Mouse (Mus musculus) gastrocnemius, adult 2 months (tissue): Measurements from ENCODE around the gene Ecm2. TPM values are rescaled to one million over a fixed set of nuclear protein-coding genes. Genes with fewer than 3 reads are reported as not detected.

Experiments
- DNase-seq: peaks from one replicate; pipeline ENCODE4 v3.0.0; 2022
- H3K27ac ChIP-seq: fragments of 200-600 bp; 2 replicates; pipeline ENCODE4 v1.8.1; 2022; ENCODE audit warnings: mild to moderate bottlenecking
- H3K4me3 ChIP-seq: fragments of 200-600 bp; 2 replicates; pipeline ENCODE4 v1.8.1; 2022; ENCODE audit warnings: mild to moderate bottlenecking, moderate library complexity
- CTCF ChIP-seq: fragments of 200-600 bp; IDR thresholded peaks from 2 replicates; pipeline ENCODE4 v1.8.1; 2022; ENCODE audit warnings: antibody characterized with exemption, mild to moderate bottlenecking, moderate library complexity
- intact Hi-C: fragments of 180-260 bp; cut with DNase I; formaldehyde crosslinking; loops from one replicate; pipeline ENCODE4 v1.15.1; 2025
- total RNA-seq, 2 experiments: library from RNA; stranded (reverse); gene quantifications; 2 replicates each; pipeline ENCODE4 v1.2.3; 2021

Ecm2 gene
- total RNA-seq, 2 experiments from 2014 or later, result 8.0 to 15.0 TPM

DNA sequence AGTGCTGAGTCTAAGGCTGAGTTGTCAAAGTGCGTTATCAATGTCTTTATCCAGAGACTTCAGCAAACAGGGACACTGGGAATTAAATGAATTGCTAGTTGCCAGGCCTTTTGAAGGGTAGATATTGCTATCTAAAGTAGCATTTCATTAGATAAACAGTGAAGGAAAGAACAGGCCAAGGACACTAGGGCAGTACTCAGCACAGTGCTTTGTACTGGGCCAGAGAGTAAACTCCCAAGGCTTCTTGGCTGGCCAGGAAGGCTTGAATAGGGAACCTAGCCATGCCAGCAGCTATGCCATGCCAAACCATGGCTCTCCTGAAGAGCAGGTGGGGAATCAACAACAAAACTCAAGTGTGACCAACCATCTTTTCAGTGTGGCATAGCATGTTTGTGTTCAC lies 32.3 kb downstream of the Ecm2 start:
- intact Hi-C loops, result loop anchor here (5.0 kb wide), 1 partner anchor 55 kb away; no protein-coding TSS in a partner anchor
- no peak for TF ChIP-seq CTCF
- DNase-seq, result no peak
- Histone ChIP-seq H3K27ac (peak overlapping the region; percentile 4), H3K4me3 (no peak overlapping the region)

DNA sequence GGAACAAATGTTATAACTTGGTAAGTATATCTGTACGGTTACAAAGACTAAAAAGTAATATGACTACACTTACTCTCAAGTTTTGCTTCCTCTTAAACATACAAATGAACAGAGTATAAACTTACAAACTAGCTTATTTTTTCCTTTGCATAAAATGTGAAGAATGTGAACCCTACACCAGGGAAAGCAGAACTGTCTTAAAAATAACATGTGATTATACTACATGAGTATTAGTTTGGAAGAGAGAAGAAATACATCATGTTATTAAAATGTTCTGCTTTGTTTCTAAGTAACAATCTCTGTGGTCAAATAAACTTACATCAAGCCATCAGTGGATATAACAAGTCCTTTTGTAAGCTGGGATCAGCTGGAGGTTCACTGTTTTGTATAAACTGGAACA lies 34.1 kb downstream of the Ecm2 start:
- intact Hi-C loops, result loop anchor here (5.0 kb wide), 1 partner anchor 56 kb away; no protein-coding TSS in a partner anchor
- peak overlapping the region; percentile 62 for H3K27ac ChIP-seq

DNA sequence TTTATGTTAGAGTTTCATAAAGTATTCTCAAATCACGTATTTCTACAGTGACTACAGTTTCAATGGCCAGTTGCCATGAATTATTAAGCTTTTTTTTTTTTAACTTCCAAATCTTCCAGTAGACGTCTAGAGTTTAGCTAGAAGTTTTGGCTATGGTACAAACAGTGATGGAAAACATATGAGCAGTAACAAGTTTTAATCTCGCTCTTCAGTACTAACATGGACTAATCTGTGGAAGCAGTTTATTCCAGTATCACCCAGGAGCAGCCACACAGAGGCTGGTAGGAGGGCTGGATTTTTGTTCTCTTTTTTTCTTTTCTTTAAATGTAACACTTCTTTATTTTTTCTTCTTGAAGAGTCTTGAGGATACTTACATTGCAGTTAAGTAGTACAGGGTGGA lies 39.7 kb downstream of the Ecm2 start, which contains the start of gene Aspn:
Gene Aspn, plus strand, starts transcription at position 165 of the 400 bp plus-strand sequence.
- peak within 1 kb of the TSS; percentile 60 for H3K4me3 ChIP-seq
- TF ChIP-seq CTCF, result no peak
- intact Hi-C loops, result no loop called here
- peak within 1 kb of the TSS; percentile 82 for H3K27ac ChIP-seq
- no peak for DNase-seq

More for the DNA sequence above, 34.1 kb downstream of the Ecm2 start:
- no peak for TF ChIP-seq CTCF
- H3K4me3 ChIP-seq, result no peak overlapping the region
- no peak for DNase-seq

DNA sequence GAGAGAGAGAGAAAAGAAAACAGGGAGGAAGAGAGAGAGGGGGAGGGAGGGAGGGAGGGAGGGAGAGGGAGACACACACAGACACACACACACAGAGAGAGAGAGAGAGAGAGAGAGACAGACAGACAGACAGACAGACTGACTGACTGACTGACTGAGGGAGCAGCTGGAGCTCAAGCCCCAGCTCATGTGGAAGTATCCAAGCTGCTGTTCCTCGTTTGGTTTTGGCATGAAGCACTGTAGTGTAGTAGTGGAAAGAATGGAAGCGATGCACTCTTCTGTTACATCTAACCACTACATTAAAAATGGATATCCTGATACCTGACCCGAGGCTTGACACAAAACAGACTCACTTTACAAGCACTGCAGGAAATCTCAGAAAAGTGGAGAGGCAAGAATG lies 41.0 kb downstream of the Ecm2 start:
- Histone ChIP-seq H3K4me3 (peak overlapping the region; percentile 60), H3K27ac (peak overlapping the region; percentile 82)
- intact Hi-C loops, result no loop called here
- no peak for DNase-seq
- TF ChIP-seq CTCF, result no peak

DNA sequence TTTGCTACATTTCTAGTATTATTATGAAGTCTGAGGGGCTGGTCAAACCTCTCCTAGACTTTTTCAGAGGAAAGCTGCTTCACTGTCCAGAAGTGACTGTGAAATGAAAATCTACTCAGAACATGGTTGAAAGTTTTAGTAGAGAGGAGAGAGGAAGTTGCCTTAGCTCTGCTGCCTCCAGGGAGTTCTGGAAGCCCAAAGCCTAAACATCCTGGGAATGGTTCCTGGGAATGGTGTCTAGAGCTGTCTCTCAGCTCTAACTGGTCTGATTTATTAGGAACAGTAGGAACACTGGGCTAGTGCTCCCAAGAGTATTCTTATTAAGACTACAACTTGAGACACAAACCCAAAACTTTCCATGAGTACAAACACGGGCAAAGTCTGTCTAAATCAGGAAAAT lies 41.9 kb downstream of the Ecm2 start:
- Histone ChIP-seq H3K27ac (peak overlapping the region; percentile 82), H3K4me3 (peak overlapping the region; percentile 60)
- TF ChIP-seq CTCF, result no peak
- DNase-seq, result peak; percentile 26
- intact Hi-C loops, result no loop called here

DNA sequence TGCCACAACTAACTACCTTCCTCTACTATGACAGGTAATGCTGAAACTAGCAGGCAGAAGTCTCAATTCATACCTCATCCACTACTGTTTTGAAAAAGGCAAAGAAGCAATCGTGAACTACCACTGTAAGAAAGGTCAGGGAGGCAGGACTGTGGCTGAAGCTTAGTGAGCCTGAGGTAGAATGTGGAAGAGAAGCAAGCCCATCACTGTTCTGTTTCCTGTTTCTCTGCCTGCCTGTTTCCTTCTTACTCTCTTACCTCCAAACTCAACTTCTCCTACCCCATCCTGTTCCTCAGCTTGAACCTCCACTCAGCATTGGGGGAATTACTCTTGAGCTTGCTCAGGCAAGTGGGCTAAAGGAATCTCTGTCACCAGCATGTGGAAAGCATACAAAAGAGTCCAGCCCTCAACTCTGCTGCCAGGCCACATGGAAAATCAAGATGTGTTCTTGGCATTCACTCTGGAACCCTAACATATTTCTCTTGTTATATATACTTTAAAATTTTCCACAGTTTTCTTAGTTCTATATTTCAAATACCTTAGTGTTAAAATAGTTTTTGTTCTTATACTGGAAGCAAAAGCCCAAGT lies 43.0 kb downstream of the Ecm2 start:
- no peak for TF ChIP-seq CTCF
- Histone ChIP-seq H3K27ac (peak overlapping the region; percentile 82), H3K4me3 (peak overlapping the region; percentile 60)
- no peak for DNase-seq
- intact Hi-C loops, result no loop called here

DNA sequence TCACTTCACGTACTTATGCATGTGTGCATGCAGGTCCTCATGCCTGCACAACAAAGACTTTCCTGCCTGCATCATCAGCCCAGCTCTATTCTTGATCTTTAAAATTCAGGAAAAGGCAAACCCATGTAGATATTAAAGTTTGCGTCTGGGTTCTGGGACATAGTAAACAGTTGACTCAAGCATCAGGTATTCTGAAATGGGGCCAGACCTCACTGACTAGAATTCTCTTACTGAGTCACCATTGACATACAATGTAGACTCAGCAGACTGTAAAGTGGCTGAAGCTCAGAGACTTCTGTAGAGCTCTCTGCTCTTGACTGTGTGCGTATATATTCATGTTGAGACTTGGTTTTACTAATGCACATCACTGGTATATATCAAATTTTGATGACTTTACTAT lies 45.0 kb downstream of the Ecm2 start:
- intact Hi-C loops, result no loop called here

DNA sequence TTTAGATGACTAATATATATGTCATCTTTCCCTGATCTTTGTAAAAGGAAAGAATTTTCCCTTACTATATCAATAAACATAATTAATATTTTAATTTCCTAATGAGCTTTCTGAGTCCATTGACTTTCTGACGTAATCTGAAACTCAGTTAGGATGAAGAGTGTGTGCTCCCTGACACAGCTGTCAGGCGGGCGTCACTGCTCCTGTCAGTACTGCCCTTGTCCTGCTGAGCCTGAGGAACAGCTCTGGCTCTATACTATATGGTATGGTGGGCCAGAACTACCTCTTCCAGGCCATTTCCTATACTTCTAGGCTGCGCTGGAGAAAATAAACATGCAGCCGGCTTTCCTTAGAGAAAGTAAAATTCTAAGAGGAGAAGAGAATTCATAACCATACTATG lies 49.9 kb downstream of the Ecm2 start:
- H3K27ac ChIP-seq, result no peak overlapping the region
- TF ChIP-seq CTCF, result no peak
- DNase-seq, result no peak
- intact Hi-C loops, result no loop called here
- no peak overlapping the region for H3K4me3 ChIP-seq

More for the DNA sequence above, 45.0 kb downstream of the Ecm2 start:
- DNase-seq, result no peak
- Histone ChIP-seq H3K4me3 (peak overlapping the region; percentile 2; the same call in 1 of the 2 replicates), H3K27ac (peak overlapping the region; percentile 82; the same call in 1 of the 2 replicates)
- no peak for TF ChIP-seq CTCF

DNA sequence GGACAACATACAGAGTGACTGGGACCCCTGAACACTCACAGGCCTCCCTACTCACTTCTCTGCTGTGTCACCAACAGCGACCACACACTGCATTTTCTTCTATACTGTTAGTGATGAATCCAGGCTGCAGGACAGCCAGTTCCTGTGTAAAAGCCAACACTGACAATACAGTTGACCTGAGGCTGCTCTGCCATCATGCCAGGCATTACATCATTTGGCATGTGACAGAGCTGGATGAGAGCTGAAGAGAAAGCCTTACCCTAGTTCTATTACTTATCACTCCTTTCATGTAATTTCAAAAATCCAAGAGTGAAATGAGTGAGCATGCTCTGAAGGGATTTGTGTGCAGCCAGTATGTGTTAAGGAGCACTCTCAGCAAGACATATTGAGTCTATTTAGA lies 51.6 kb downstream of the Ecm2 start:
- intact Hi-C loops, result no loop called here
- Histone ChIP-seq H3K4me3 (no peak overlapping the region), H3K27ac (peak overlapping the region; percentile 13; the same call in 1 of the 2 replicates)
- peak; percentile 48 for DNase-seq
- TF ChIP-seq CTCF, result no peak

DNA sequence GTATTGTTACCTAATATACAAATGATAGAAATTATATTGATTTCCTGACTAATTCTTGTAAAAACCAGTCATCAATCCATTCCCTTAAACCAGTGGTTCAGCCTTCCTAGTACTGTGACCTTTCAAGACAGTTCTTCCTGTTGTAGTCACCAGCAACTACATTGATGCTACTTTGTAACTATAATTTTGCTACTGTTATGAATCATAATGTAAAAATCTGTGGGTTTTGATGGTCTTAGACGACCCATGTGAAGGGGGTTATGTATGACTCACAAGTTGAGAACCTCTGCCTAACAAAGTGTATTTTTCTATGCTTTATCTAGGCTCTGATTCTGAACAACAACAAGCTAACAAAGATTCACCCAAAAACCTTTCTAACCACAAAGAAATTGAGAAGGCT lies 52.3 kb downstream of the Ecm2 start:
- Histone ChIP-seq H3K27ac (no peak overlapping the region), H3K4me3 (no peak overlapping the region)
- intact Hi-C loops, result no loop called here
- TF ChIP-seq CTCF, result no peak
- no peak for DNase-seq

DNA sequence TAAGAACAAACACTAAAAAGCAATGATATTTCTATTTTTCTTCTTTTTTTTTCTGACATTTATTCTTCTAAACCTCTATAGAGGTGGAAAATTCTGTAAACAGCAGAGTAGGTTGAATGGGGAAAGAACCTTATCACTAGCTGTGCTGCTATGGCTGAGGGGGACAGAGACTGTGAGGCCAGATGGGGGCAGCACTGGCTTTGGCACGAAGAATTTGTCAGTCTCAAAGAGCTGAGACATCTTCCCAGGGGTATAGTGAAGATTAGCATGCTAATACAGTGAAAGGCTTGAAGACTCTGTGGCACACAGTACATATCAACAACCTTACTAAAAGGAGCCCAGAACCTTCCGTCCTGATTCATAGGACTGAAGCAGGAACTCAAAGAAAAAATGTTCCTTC lies 54.6 kb downstream of the Ecm2 start:
- peak; percentile 62 for TF ChIP-seq CTCF
- peak; percentile 61 for DNase-seq
- Histone ChIP-seq H3K27ac (no peak overlapping the region; the same call in 1 of the 2 replicates), H3K4me3 (no peak overlapping the region)
- intact Hi-C loops, result no loop called here

DNA sequence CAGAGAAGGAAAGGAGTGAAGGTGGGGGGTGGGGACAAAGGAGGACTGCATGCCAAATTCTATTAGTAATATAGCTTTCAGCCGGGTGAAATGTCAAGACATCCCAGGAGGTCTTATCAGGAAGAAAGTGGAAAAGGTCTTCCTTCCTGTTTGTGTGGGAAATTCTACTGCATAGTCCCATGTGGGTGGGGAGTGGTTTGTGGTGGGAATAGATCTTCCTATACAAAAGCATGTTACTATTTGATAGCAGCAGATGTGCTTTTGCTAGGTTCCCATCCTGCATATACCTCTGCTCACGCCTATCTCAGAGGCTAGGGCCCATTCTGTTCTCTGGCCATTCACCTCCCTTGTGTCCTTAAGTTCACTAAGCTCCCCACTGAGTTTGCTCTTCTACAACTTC lies 56.3 kb downstream of the Ecm2 start:
- no peak overlapping the region for H3K27ac ChIP-seq
- H3K4me3 ChIP-seq, result no peak overlapping the region
- no peak for DNase-seq
- no peak for TF ChIP-seq CTCF
- intact Hi-C loops, result loop anchor here (5.0 kb wide), 1 partner anchor 81 kb away; no protein-coding TSS in a partner anchor

DNA sequence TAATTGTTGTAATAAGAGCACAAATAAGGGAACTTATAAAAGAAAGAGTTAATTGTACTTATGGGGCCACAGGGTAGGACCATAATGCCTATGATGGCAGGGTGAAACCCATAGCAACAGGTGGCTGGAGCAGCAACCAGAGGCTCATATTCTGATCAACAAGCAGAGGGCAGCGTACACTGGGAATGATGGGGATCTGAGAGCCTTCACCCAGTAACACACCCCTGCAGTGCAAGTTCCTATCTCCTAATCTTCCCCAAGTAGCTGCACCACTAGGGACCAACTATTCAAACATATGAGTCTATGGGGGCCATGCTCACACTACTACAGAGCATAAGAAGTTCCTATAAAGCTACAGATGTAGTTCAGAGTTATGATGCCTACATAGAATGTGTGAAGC lies 59.7 kb downstream of the Ecm2 start:
- intact Hi-C loops, result loop anchor here (5.0 kb wide), 1 partner anchor 78 kb away; no protein-coding TSS in a partner anchor
- Histone ChIP-seq H3K27ac (no peak overlapping the region), H3K4me3 (no peak overlapping the region)
- DNase-seq, result no peak
- TF ChIP-seq CTCF, result no peak

DNA sequence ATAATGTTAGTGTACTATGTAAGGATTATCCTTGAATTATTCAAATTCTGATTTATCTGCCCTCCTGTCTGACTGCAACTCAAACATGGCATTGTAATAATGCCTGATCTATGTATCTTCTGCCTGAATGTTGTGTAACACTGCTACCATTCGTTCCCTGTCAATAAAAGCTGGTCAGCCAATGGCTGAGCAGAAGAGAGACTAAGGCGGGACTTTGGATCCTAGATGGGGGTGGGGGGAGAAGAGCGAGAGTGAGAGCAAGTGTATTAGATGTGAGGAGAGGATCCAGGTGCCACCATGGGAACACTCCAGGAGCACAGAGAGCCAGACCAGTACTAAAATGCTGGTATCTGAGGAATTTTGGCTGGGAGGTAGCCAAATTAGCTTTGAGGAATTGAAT lies 65.8 kb downstream of the Ecm2 start:
- TF ChIP-seq CTCF, result no peak
- H3K4me3 ChIP-seq, result no peak overlapping the region
- intact Hi-C loops, result no loop called here
- no peak overlapping the region for H3K27ac ChIP-seq
- DNase-seq, result no peak
